Mouse (Mus musculus) spleen, embryonic (tissue): ENCODE results near the gene Wipf2.

Experiments
- CTCF ChIA-PET: fragments of 350-600 bp; sonication (Branson Sonifier 250); formaldehyde crosslinking; loops from one replicate; lab custom pipeline; 2022; lab: Charles Lee

Gene Wipf2

DNA sequence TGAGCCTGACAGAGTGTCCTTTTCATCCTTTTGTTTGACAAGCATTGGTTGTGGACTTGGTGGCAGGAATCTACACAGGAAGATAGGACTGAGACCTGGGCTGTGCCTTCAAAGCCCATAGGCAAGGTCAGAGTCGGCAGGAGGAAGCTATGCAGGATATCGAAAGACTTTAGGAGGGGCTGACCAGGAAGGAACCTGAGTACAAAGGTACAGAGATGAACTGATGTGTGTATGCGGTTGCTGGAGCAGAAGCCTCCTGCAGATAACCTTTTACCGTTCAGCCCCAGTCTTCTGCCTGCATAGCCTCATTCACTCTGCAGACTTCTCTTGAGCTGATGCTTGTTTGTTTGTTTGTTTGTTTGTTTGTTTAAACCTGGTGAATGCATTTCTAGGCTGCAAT lies 42.1 kb downstream of the Wipf2 start:
- CTCF ChIA-PET, result interaction anchor here (0.5 kb wide), 2 partner anchors 84 to 315 kb away, joined by 4 to 6 read pairs; no protein-coding TSS in a partner anchor

DNA sequence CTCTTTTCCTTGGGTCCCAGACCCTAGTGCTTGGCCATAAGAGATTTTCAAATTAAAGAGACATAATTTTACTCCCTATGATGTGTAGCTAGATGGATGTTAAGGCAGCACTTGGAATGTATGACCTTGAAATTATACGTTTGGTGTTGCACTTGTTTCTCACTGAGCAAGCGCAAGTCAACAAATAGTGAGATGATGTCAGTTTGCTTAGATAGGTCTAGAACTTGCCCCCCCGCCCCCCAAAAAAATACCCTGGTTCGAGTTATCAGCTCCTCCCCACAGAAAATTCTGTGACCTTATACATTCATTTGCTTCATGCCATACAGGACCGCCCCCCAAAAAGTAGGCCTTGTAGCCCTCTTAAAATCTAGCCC lies 43.6 kb downstream of the Wipf2 start:
- CTCF ChIA-PET, result interaction anchor here (0.6 to 0.9 kb wide), 5 partner anchors 20 to 322 kb away, joined by 4 to 22 read pairs (median 4); no protein-coding TSS in a partner anchor

DNA sequence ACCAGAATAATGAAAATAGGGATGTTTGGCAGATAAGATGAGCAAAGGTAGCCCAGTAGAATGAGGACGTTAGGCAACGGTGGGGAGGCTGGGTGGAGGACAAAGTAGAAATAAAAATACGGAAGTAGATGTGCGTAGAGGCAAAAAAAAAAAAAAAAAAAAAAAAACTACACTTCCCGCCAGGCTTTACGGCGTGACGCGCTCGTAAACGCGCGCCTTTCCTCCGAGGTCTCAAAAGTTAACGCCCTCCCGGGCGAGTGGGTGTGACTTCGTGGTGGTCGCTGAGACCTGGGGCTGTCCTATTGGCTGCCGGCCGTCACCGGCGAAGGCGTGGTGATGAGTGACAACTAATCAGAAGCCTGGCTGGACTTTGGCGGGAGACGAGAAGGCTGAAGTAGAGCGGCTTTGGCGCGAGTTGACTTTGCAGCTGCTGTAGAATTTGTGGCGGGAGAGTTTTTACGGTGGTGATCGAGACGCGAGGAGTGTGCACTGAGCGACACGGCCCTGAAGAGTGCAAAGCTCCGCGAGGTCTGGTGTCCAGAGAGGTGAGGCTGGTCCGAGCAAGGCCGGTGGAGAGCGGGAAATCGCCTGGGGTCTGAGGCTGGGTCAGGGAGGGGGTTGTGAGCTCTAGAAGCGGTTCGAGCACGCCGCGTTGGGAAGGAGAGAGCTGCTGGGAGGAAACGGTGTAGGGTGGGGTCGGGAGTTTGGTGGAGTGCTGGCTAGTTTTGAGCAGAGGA lies 44.2 kb downstream of the Wipf2 start, which contains the start of gene Cdc6:
TSS of gene Cdc6 (plus strand) at position 365 of the 737 bp plus-strand sequence.
- CTCF ChIA-PET, result interaction anchor here (0.6 to 1.0 kb wide), 6 partner anchors 9 to 321 kb away, joined by 3 to 22 read pairs (median 4); no protein-coding TSS in a partner anchor

DNA sequence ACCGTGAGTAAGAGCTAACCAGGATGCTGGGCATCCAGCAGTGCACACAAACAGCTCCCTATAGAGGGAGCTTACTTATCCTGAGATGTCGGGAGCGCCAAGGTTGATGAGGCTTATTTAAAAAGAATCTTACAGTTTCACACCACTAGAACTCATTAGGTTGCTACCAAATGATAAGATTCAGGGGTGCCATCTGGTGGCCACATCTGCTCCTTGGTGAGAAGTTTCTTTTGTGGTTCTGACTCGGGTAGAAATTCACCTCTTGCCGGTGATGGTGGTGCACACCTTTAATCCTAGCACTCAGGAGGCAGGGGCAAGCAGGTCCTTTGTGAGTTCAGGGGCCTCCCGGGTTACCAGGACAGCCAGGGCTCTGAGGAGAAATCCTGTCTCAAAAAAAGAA lies 46.2 kb downstream of the Wipf2 start:
- CTCF ChIA-PET, result interaction anchor here (0.6 to 1.0 kb wide), 2 partner anchors 47 to 101 kb away, joined by 3 to 4 read pairs; partner anchors contain the start of gene Wipf2

DNA sequence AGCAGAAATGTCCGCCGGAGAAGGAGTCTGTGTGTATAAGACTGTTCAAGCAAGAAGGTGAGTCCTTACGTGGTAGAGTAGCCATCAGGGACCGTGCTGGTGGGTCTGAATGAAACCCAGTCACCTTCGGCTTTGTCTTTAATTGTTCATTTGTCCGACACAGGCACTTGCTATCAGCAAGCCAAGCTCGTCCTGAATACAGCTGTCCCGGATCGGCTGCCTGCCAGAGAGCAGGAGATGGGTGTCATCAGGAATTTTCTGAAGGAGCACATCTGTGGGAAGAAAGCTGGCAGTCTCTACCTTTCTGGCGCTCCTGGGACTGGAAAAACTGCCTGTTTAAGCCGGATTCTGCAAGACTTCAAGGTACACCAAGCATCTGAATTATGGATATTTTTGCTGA lies 47.0 kb downstream of the Wipf2 start:
- CTCF ChIA-PET, result interaction anchor here (0.7 kb wide), 1 partner anchor 68 kb away, joined by 3 read pairs; no protein-coding TSS in a partner anchor

DNA sequence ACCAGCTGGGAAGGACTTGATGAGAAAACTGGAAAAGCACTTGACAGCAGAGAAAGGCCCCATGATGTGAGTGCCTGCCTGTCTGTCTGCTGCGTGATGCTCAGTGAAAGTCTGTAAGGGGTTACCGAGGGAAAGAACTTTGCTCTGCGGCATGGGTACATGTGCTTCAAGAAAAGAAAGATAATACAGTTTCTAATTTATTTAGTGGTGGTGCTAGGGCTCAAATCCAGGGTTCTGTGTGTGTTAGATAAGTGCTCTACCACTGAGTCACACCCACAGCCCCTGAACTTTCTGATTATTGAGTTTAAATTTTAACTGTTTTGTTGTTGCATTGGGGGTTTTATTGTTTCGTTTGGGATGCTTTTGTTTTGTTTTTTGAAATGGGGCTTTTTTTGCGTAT lies 48.1 kb downstream of the Wipf2 start:
- CTCF ChIA-PET, result no interaction called here

DNA sequence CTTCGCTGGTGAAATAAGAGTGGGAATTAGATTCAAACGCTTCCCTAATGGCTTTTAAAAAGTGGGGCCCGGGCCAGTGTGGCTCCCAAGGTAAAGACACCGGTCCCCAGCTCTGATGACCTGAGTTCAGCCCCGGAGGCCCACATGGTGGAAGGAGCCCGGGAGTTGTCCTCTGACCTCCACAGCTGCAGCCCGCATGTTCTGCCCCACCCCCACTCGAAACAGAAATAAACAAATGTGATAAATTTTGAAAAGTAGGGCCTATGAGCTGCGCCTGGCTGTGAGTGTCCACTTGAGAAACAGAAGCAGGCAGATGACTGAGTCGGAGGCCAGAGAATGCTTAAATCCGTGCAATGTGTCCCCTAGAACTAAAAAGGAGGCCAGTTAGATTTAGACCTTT lies 50.8 kb downstream of the Wipf2 start:
- CTCF ChIA-PET, result interaction anchor here (0.7 kb wide), 1 partner anchor 66 kb away, joined by 3 read pairs; no protein-coding TSS in a partner anchor

DNA sequence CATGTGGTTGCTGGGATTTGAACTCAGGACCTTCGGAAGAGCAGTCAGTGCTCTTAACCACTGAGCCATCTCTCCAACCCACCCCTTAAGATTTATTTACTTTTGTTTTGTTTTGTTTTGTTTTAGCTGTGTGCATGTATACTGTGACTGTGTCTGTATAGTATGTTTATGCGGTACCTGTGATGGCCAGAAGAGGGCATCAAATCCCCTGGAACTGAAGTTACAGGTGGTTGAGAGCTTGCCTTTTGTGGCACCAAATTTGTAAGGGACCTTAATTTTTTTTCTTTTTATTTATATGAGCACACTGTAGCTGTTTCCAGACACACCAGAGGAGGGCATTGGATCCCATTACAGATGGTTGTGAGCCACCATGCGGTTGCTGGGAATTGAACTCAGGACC lies 52.9 kb downstream of the Wipf2 start:
- CTCF ChIA-PET, result interaction anchor here (0.6 to 1.0 kb wide), 4 partner anchors 8 to 1313 kb away, joined by 4 to 5 read pairs (median 4); partner anchors contain the start of gene Cdc6

DNA sequence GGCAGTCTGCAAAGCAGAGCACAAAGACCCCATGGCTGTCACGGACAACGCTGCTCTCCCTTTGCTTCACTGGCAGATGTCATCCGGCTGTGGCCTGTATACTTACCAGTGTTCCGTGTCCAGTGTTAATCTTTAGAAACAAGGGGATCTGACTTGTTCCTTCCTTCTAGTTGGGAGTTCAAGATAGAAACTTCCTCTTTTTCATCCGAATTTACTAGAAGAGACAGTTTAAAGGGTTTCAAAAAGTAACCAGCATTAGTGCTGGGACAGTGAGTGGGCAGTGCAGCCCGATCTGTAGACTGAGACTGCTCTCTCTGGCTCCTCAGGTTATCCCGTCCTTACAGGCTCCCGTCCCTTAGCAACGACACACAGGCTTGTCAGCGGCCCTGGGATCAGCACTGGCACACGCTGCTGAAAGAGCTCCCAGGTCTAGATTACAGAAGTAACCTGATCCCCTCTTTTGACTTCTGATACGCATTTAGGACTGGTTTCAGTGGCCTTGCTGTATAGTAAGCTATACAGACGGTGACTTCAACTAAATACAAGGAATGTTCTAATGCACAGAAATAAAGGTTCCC lies 54.1 kb downstream of the Wipf2 start:
- CTCF ChIA-PET, result interaction anchor here (1.0 kb wide), 1 partner anchor 53 kb away, joined by 4 read pairs; no protein-coding TSS in a partner anchor

DNA sequence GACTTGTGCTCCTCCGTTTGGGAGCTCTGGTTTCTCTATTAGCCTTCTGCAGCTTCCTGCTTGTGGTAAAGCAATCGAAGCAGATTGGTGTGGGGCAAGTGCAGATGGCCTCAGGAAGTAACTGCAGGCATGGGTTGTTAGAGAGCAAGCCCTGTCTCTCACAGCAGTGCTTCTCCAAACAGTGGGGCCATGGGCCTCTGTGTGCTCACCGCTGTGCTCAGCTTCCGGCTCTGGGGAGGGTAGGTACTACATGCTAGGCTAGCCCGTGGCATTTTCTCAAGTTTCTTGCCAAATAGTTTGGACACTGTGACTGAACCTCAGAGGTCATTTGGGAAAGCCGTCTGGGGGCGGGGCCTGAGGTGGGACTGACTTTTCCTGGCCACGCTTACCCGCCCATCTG lies 54.8 kb downstream of the Wipf2 start:
- CTCF ChIA-PET, result no interaction called here

DNA sequence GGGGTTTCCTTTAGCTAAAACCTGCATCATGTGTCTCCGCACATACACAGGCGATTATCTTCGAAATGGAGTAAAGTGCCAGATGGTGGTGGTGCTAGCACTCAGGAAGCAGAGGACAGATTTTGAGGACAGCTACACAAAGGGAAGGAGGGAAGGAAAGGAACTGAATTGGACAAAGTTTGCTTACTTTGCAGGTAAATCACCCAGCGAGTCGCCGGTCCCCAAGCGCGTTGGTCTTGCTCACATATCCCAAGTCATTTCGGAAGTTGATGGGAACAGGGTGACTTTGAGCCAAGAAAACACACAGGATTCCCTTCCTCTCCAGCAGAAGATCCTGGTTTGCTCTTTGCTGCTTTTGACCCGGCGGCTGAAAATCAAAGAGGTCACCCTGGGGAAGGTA lies 55.6 kb downstream of the Wipf2 start:
- CTCF ChIA-PET, result interaction anchor here (0.5 to 0.7 kb wide), 3 partner anchors 8 to 147 kb away, joined by 3 to 4 read pairs (median 3); no protein-coding TSS in a partner anchor

DNA sequence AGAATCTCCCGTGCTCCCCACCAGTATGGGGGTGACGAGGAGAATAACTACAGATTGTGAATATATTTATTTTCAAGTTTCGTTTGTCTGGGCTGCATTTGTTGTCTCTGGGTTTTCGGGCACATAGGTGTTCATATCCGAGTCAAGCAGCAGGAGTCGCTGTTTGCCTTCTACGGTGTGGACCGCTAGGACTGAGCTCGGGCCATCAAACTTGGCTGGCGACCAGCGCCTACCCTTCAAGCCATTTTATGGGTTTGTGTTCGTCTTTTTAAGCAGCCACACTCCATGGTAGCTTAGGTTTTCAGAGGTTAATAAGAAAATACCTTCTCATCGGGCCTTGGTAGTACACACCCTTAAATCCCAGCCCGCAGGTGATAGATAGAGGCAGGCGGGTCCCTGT lies 58.4 kb downstream of the Wipf2 start:
- CTCF ChIA-PET, result interaction anchor here (0.5 to 0.8 kb wide), 2 partner anchors 9 to 48 kb away, joined by 4 to 6 read pairs; no protein-coding TSS in a partner anchor

DNA sequence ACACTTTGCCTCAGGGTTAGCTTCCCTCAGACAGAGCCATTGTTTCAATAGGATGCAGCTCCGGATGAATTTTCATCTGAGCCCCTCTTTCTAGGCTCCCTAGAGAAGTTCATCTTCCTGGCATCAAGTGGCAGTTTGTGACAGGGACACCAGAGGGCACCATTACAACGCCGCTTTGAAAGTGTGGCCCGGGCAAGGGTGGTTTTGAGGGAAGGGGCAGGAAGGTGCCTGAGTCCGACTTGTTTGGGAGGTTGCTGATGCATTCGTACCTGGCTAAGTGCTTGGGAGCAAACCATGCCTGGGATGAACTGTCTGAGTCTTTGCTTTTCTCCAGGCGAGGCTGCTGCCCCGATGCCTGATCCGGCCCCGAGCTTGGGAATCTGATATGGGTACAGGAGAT lies 58.9 kb downstream of the Wipf2 start:
- CTCF ChIA-PET, result interaction anchor here (0.5 to 1.3 kb wide), 3 partner anchors 10 to 60 kb away, joined by 3 to 6 read pairs (median 4); no protein-coding TSS in a partner anchor

DNA sequence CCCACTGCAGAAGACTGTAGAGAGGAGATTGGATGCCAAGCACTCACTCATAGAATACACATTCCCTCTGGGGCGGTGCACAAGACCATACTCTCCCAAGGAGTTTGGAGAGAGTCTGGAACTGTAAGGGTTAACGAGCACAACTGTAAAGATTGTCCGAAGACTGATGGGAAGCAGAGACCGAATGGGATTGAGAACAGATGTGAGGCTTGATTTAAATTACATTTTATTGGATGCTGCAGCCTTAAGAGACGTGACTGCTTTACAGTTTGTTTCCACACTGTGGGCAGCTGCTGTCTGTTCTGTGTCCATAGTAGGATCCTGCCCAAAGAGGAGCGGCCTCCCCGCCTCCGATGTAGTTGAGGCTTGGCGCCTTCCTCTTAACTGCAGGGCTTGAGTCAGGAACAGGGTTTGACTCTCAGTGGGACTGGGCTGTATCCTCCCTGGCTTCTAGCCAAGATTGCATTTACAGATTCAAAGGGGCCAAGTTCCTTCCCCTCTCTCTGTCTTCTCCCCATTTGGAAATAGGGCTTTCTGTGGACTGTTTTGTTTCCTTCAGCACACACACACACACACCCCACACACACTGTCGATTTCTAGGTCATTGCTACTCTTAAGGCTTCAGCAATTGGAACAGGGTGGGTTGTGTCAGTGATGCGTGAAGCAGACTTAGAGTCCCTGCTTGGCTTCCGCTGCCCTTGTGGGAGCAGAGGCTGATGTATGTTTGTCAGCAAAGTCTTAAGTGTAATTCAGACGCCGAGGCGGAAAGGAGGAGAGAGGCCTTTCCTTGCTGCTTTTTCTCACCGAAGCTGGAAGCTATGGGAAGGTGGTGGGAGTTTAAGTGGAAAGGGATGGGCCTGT lies 59.6 kb downstream of the Wipf2 start:
- CTCF ChIA-PET, result interaction anchor here (1.3 kb wide), 1 partner anchor 59 kb away, joined by 3 read pairs; no protein-coding TSS in a partner anchor

DNA sequence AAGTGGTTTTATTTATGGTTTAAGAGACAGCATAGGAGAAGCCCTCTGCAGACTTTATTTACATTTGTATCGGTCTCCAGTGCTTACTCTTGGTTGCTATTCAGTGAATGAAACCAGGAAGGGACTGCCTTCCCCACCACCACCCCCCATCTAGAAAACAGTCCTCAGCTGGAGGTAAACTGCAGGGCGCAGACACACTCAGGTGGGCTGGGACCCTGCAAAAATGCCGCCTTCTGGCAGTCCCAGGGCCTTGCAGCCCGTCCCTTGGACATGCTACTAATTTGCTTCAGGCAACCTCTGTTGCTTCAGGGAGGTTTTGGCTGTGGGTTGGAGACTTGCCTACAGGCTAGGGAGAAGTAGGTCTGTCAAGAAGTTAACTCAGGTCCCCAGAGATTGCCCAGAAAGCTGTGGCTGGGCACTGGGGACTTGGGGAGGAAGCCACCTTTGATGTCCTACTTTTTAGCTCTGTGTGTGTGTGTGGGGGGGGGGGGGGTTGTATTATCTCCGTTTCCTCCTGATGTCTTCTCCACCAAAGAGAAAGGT lies 61.3 kb downstream of the Wipf2 start:
- CTCF ChIA-PET, result interaction anchor here (0.6 to 1.6 kb wide), 4 partner anchors 30 to 446 kb away, joined by 3 to 11 read pairs (median 7); no protein-coding TSS in a partner anchor

DNA sequence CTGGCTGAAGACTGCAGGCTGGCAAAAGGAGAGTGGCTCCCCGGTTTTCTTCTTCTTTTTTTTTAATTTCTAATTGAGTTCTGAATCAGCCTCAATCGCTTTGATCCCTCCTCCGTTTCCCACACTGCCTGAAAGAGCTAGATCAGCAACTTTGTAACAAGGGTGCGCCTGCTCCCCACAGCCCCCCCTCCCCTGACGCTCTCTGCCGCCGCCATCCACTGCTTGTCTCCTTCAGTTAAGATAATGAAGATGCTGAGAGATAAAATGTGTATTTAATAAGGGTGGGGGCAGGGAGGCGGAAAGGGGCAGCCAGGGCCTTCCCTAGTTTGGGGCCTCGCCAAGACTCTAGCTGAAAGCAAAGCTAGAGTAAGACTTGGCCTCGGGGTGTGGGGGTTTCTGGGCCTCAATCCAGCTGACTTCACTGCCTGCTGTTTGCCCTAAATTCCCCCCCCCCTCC lies 61.9 kb downstream of the Wipf2 start:
- CTCF ChIA-PET, result interaction anchor here (0.6 to 1.6 kb wide), 6 partner anchors 16 to 252 kb away, joined by 3 to 15 read pairs (median 4); no protein-coding TSS in a partner anchor

DNA sequence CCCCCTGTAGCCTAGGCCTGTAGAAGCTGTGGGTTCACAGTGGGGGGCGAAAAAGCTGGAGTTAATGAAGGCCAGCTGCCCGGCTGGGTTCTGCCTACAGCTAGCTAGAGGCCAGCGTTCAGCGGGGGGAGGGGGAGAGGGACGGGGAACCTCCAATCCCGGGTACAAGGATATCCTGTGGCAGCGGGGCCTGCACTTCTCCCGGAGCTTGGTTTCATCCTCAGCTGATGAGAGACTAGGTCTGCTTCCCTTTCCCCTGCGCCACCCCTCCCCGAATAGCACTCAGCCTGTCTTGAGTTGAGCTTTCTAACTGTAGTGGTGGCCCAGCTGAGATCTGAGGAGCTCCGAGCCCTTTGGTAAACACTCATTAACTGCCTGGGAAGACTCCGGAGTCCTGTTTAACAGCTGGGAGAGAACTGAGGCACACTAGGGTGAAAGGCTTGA lies 62.5 kb downstream of the Wipf2 start:
- CTCF ChIA-PET, result interaction anchor here (0.6 to 1.6 kb wide), 6 partner anchors 17 to 1962 kb away, joined by 3 to 15 read pairs (median 3); no protein-coding TSS in a partner anchor

DNA sequence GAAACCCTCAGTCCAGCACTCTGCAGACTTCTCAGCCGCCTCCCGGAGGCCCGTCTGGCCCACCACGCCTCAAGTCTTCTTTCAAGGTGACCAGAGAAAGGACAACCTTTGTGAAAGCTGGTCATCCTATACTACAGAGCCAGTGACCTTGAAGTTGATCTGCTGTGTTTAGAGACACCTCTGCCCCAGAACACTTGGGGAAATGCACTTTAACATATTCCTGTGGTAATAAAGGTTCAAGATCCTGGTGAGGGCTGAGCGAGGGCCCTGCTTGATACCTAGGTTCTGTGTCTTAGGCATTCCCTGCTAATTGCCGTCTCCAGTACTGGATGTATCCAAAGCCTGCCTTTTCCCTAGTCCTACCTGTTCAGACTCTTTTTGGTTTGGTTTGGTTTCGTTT lies 63.1 kb downstream of the Wipf2 start:
- CTCF ChIA-PET, result interaction anchor here (0.7 kb wide), 1 partner anchor 153 kb away, joined by 17 read pairs; no protein-coding TSS in a partner anchor

DNA sequence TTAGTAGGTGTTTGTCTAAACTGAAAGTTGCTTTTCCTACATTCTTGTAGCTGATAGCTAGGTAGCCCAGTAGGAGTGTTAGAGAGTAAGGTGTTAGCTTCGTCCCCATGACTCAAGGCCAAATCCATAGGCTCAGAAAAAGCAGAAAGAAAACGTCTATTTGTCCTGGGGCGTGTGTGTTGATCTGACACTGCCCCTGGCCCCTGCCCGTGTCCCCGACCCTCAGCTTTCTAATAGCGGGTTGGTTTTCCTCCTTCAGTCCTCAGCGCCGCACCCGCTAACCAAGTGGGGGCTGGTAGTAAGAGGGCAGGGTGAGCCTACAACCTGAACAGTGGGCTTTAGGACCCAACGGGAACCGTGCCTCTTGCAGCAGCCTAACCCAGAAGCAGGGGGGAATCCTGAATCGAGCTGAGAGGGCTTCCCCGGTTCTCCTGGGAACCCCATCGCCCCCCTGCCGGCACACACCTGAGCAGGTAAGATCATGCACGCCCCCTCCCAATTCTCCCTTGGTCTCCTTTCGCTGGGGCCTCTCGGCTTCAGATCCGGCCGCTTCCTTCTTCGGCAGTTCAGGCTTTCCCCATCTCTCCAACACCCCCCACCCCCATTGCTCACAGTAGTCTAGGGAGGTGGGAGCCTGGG lies 64.1 kb downstream of the Wipf2 start, which contains the start of gene Rara:
TSS of gene Rara (plus strand) at position 381 of the 639 bp plus-strand sequence.
- CTCF ChIA-PET, result interaction anchor here (0.6 to 0.7 kb wide), 3 partner anchors 8 to 140 kb away, joined by 3 to 4 read pairs (median 3); no protein-coding TSS in a partner anchor
